Mouse (Mus musculus) layer of hippocampus, adult 2 months (tissue): ENCODE results near the gene Melk. TPM values are rescaled to one million over a fixed set of nuclear protein-coding genes. Genes with fewer than 3 reads are reported as not detected.

ENCODE experiments used
- DNase-seq, 2 experiments: peaks; one replicate each; pipeline ENCODE4 v3.0.0; 2022; ENCODE audit warnings: low spot score in 2 of 2
- H3K27ac ChIP-seq: fragments of 200-600 bp; 2 replicates; pipeline ENCODE4 v1.8.1; 2022
- H3K4me3 ChIP-seq: fragments of 200-600 bp; 2 replicates; pipeline ENCODE4 v1.8.1; 2022; ENCODE audit warnings: mild to moderate bottlenecking
- CTCF ChIP-seq: fragments of 200-600 bp; conservative IDR thresholded peaks from 2 replicates; pipeline ENCODE4 v1.8.1; 2022; ENCODE audit warnings: antibody characterized with exemption, mild to moderate bottlenecking, moderate library complexity
- total RNA-seq, 2 experiments: library from RNA; stranded (reverse); gene quantifications; 2 replicates each; pipeline ENCODE4 v1.2.3; 2021

Melk gene
- total RNA-seq, 2 experiments from 2014 or later, result 0.49 to 0.66 TPM

GRCm38 (mm10) chr4:44295837-44296236 is 4.8 kb upstream of the Melk start:
- H3K27ac ChIP-seq, result no peak overlapping the region
- H3K4me3 ChIP-seq, result no peak overlapping the region
- no peak for DNase-seq
- TF ChIP-seq CTCF, result no peak

GRCm38 (mm10) chr4:44306585-44306984 is 5.9 kb downstream of the Melk start:
- no peak for DNase-seq

DNA sequence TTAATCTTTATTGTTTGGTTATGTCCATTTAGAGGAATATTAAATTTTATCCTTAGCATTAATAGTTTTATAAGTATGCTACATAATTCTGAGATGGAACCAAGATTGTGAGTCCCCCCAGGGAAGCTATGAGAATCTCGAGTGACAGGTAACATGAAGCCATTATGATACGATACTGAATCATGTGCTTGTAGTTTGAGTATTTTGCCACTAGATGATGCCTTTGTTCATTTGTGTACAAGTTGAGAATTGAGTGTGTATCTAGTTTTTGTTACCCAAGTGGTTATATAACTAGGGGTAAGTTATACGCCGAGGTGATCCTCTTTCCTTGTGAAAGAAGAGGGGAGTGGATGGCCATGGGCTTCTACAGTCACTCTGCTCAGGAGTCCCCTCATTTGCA is 9.8 kb downstream of the Melk start:
- no peak for DNase-seq
- no peak overlapping the region for H3K4me3 ChIP-seq
- peak; percentile 66 for TF ChIP-seq CTCF
- no peak overlapping the region for H3K27ac ChIP-seq

More at GRCm38 (mm10) chr4:44306585-44306984, 5.9 kb downstream of the Melk start:
- Histone ChIP-seq H3K4me3 (no peak overlapping the region), H3K27ac (no peak overlapping the region)
- TF ChIP-seq CTCF, result no peak

GRCm38 (mm10) chr4:44310911-44311310 is 10.2 kb downstream of the Melk start:
- no peak for DNase-seq
- no peak for TF ChIP-seq CTCF
- H3K4me3 ChIP-seq, result no peak overlapping the region
- no peak overlapping the region for H3K27ac ChIP-seq

DNA sequence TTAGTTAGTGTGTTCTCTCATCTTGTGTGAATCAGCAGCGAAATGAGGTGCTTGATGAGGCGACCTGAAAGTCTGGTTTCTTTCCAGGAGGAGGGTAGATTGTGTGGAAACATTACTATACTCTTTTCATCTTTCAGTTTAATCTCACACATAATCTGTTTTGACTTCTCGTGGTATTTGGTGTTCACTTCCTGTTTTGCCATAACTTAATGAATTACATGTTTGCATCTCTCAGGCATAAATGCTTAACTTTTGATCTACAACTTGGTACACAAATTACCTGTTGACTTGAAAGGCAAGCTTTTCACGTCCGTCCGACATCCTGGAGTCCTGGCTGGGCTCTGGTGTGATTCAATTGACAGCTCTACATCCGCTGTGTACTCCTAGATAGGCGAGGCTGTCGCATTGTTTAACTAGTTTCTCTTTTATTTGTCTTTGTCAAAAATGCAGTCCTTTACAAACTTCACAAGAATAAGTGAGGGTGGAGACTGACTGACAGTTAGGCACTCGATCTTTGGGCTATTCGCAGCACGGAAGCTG is 15.7 kb downstream of the Melk start:
- TF ChIP-seq CTCF, result no peak
- Histone ChIP-seq H3K27ac (no peak overlapping the region), H3K4me3 (no peak overlapping the region)
- DNase-seq, result no peak

DNA sequence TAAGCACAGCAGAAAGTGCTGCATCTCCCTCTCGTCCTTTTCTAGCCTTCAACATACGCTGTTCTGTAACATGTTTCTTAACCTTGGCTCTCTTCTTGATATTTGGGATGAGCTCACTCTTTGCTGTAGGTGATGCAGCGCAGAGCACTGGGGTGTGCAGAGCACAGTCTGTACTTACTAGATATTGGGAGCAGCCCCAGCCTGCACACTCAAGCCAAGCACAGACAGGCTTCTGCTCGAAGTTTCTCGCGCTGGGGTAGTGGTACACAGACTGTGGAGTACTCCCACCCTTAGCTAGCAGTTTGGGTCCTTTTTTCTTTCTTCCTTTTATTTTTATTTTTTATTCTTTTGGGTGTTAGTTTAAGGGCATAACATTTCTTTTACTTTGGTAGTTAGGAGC is 19.8 kb downstream of the Melk start:
- Histone ChIP-seq H3K27ac (no peak overlapping the region), H3K4me3 (no peak overlapping the region)
- DNase-seq, result no peak
- no peak for TF ChIP-seq CTCF

DNA sequence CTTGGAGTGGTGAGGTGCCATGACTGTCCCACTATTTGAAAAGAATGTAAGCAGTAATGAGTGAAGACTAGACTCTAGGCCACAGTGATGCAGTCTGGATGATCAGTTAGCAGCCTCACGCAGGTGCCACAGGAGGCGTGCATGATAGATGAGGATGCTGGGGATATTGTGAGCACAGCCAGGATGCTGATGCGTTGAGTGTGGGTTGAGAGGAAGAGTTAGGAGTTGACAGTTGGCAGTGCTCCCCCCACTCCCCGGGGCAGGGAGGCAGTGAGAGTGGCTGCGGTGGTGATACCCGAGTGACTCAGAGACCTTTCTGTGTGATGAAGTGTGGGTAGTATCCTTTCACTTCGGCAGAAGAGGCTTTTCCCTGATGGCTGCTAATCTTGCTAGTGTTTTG is 21.4 kb downstream of the Melk start:
- peak in 1 of 2 experiments; percentile 22 for DNase-seq
- Histone ChIP-seq H3K4me3 (no peak overlapping the region), H3K27ac (no peak overlapping the region)
- no peak for TF ChIP-seq CTCF

GRCm38 (mm10) chr4:44325453-44325852 is 24.8 kb downstream of the Melk start:
- Histone ChIP-seq H3K27ac (no peak overlapping the region), H3K4me3 (no peak overlapping the region)
- peak in 1 of 2 experiments; percentile 28 for DNase-seq
- TF ChIP-seq CTCF, result peak; percentile 82

DNA sequence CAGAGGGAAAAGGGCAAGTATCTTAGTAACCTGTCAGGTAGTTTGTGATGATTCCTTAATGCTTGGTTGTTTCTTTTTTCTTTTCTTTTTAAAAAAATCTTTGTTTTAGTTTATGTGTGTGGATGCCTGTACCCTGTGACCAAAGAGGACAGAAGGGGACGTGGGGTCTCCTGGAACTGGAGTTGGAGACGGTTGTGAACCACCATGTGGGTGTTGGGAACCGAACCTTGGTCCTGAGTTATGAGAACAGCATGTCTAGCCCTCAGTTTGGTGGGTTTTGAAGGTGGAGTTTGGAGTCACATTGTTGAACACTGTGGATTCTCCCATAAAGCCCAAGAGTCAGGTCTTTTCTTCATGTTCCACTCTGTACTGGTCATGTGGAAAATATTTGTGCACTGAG is 26.0 kb downstream of the Melk start:
- no peak for TF ChIP-seq CTCF
- no peak overlapping the region for H3K4me3 ChIP-seq

DNA sequence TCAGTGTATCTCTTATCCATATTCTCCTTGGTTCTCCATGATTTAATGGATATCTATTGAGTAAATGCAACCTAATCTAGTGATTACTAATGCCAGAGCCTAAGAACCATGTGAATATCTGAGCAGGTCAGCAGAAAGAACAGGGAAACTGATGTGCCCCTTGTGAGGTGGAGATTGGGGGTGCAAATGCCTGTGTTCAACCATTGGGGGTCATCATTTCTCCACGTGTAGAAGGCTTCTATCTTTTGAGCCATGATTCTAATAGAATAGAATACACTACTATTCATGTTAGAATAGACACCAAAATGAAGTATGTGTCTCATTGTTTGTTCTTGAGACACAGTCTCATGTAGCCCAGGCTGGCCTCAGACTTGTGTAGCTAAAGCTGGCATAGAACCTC is 27.3 kb downstream of the Melk start:
- TF ChIP-seq CTCF, result peak; percentile 59
- Histone ChIP-seq H3K4me3 (no peak overlapping the region), H3K27ac (no peak overlapping the region)
- DNase-seq, result no peak

More for the DNA sequence above, 26.0 kb downstream of the Melk start:
- DNase-seq, result no peak
- no peak overlapping the region for H3K27ac ChIP-seq

GRCm38 (mm10) chr4:44335006-44335405 is 34.3 kb downstream of the Melk start:
- no peak for DNase-seq
- no peak for TF ChIP-seq CTCF
- Histone ChIP-seq H3K4me3 (no peak overlapping the region), H3K27ac (no peak overlapping the region)

DNA sequence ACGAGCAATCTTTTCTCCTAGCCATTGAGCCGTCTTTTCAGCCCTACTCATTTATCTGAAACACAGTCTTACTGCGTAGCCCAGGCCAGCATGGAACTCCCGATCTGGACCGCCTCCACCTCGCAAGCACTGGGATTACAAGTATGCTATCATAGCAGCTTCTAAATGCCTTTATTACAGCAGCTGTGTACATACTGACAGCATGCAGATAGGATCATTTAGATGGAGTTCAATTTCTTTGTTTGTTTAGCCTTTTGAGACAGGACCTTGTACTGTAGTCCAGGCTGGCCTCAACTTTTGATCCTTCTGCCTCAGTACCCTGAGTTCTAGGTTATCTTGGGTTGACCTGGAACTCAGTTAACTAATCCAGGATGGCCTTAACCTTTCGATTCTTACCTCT is 61.0 kb downstream of the Melk start:
- Histone ChIP-seq H3K4me3 (no peak overlapping the region), H3K27ac (no peak overlapping the region)
- no peak for DNase-seq
- no peak for TF ChIP-seq CTCF

GRCm38 (mm10) chr4:44363434-44364013 is 62.8 kb downstream of the Melk start:
- Histone ChIP-seq H3K27ac (no peak overlapping the region), H3K4me3 (no peak overlapping the region)
- DNase-seq, result no peak
- TF ChIP-seq CTCF, result no peak
